Mouse (Mus musculus) liver, embryonic 14.5 days (tissue): ENCODE measurements around the gene Pxdc1.

Experiments used
- CTCF ChIP-seq: IDR thresholded peaks from 2 replicates; pipeline ENCODE4 v1.5.1; 2016; ENCODE audit warnings: antibody characterized with exemption, low read depth, control low read depth
- EP300 ChIP-seq: IDR thresholded peaks from 2 replicates; pipeline ENCODE4 v1.6.1; 2016; ENCODE audit warnings: antibody characterized with exemption, low read depth

DNA sequence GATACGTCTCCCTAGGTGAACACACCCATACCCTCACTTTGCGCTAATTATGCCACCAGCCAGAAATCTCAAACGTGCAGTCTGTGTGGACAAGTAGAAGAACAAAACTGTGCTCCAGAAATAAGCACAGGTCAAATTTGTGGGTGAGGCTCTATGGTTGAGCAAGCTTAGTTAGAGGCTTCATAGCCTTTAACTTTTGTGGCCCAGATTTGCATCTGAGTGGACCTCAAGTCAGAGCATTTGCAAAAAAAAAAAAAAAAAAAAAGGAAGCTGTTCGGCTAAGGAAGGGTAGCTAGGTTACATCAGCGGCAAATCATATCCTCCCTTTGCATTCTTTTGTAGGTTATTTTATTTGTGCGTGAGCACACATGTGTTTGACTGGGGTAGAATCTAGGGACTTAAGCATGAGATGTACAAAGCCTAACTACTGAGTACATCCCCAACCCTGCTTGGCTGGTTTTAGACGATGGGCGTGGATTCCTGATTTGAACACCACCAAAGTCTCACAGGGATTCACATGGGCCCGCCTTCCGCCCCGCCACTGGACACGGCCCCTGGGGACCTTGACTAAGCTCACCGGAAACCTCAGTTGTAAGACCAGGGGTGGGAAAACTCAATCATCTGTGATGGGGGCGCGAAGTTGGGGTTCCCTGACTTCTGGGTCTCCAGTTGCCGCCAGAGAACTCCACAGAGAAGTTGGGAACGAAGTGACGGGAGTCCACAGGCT, 30.6 kb upstream of the Pxdc1 start:
- no peak for TF ChIP-seq CTCF
- TF ChIP-seq EP300 = no peak
